In genomic region chr17:73832901-73833300, GRCm38 (mm10) we compare ENCODE assay signal across 21 mouse cellular contexts. TPM values are rescaled to one million over a fixed set of nuclear protein-coding genes. Genes with fewer than 3 reads are reported as not detected.
A peak's percentile ranks its signal among the peaks of the same experiment; 100 is the strongest.
DNase-seq lines count a peak whose midpoint lies in the region; ATAC-seq and TF ChIP-seq lines count a peak whose summit lies in the region.
"Had no signal": no experiment of that assay in that cellular context is flagged by ENCODE, and none has a peak within 500 bp of the region (broad histone marks: within the 10 kb centered on the region; RNA-seq: fewer than 3 reads in every experiment).

No protein-coding gene starts in this region.

- no peak for TF ChIP-seq POLR2A in lung, adult 2 months (IDR thresholded peaks at IDR 0.05; ENCODE audit: borderline replicate concordance, extremely low read depth, low read depth, low read length)

- no peaks in the 10 kb centered on the region for H3K9me3 ChIP-seq in heart, embryonic 11.5 days (replicated peaks; ENCODE audit: control insufficient read depth, low read length)
- H3K9me3 ChIP-seq: embryonic facial prominence, embryonic 10.5 days; forebrain, embryonic 15.5 days; heart, embryonic 15.5 days; hindbrain, embryonic 10.5 days; limb, embryonic 10.5 days; liver, embryonic 13.5 days; midbrain, embryonic 12.5 days; stomach, embryonic 15.5 days had no signal

- H3K4me2 ChIP-seq in heart, embryonic 11.5 days, result no peak overlapping the region
- H3K4me2 ChIP-seq: forebrain, embryonic 15.5 days; heart, embryonic 15.5 days; liver, embryonic 13.5 days; midbrain, embryonic 12.5 days; stomach, embryonic 15.5 days had no signal

- H3K4me3 ChIP-seq in layer of hippocampus, adult 2 months, result no peak overlapping the region
- H3K4me3 ChIP-seq in lung, adult 2 months (replicated peaks; ENCODE audit: extremely low read depth, low read depth, low read length), result no peak overlapping the region
- H3K4me3 ChIP-seq in heart, embryonic 11.5 days (ENCODE audit: low read depth, low read length), result no peak overlapping the region
- H3K4me3 ChIP-seq: embryonic facial prominence, embryonic 10.5 days; forebrain, embryonic 15.5 days; gastrocnemius, adult 2 months; heart, embryonic 15.5 days; hindbrain, embryonic 10.5 days; limb, embryonic 10.5 days; liver, embryonic 13.5 days; midbrain, embryonic 12.5 days; stomach, embryonic 15.5 days had no signal

- TF ChIP-seq CTCF in layer of hippocampus, adult 2 months (conservative IDR thresholded peaks at IDR 0.05), result no peak
- no peak for TF ChIP-seq CTCF in lung, adult 2 months (IDR thresholded peaks at IDR 0.05; ENCODE audit: insufficient read depth, low read length)

- 91% methylated on average over 1 of the region's 1 CpGs for WGBS in lung, adult 2 months
- 94% methylated on average over 1 of the region's 1 CpGs for WGBS in heart, embryonic 11.5 days (ENCODE audit: insufficient replicate concordance)

- DNase-seq in layer of hippocampus, adult 2 months (ENCODE audit: low spot score in 2 of 2), result no peak
- no peak for DNase-seq in layer of hippocampus, postnatal 10 days (ENCODE audit: low spot score in 2 of 2)
- peak; percentile 73 for DNase-seq in 3T3-L1 (ENCODE audit: low read depth, low spot score)
- DNase-seq in Muller cell, postnatal 12 days (ENCODE audit: inconsistent ontology term), result peak; percentile 32
- DNase-seq in cerebellum, postnatal 14 days, result peak; percentile 53 to 59
- no peak for DNase-seq in lung, adult 2 months
- DNase-seq: adrenal gland, postnatal 14 days; gastrocnemius, adult 2 months; kidney, adult 8-10 months; kidney, postnatal 25 days; liver, embryonic 13.5 days had no signal

- H3K27ac ChIP-seq in layer of hippocampus, adult 2 months, result peak overlapping the region; percentile 72
- H3K27ac ChIP-seq in heart, embryonic 11.5 days (ENCODE audit: low read depth, low read length), result no peak overlapping the region
- H3K27ac ChIP-seq: embryonic facial prominence, embryonic 10.5 days; forebrain, embryonic 15.5 days; gastrocnemius, adult 2 months; heart, embryonic 15.5 days; hindbrain, embryonic 10.5 days; limb, embryonic 10.5 days; liver, embryonic 13.5 days; midbrain, embryonic 12.5 days; stomach, embryonic 15.5 days had no signal

- no peaks in the 10 kb centered on the region for H3K27me3 ChIP-seq in heart, embryonic 11.5 days (ENCODE audit: control insufficient read depth, insufficient read depth, low read length)
- H3K27me3 ChIP-seq: forebrain, embryonic 15.5 days; heart, embryonic 15.5 days; liver, embryonic 13.5 days; midbrain, embryonic 12.5 days; stomach, embryonic 15.5 days had no signal

- H3K9ac ChIP-seq in heart, embryonic 11.5 days (ENCODE audit: low read depth, low read length), result no peak overlapping the region
- H3K9ac ChIP-seq: forebrain, embryonic 15.5 days; heart, embryonic 15.5 days; liver, embryonic 13.5 days; midbrain, embryonic 12.5 days; stomach, embryonic 15.5 days had no signal

- no peaks in the 10 kb centered on the region for H3K36me3 ChIP-seq in heart, embryonic 11.5 days (ENCODE audit: control insufficient read depth, insufficient read depth, low read length)
- H3K36me3 ChIP-seq: G1E; heart, embryonic 15.5 days; stomach, embryonic 15.5 days had no signal

- H3K4me1 ChIP-seq in lung, adult 2 months (ENCODE audit: control insufficient read depth, insufficient read depth, low read length), result no peaks in the 10 kb centered on the region
- H3K4me1 ChIP-seq in heart, embryonic 11.5 days (ENCODE audit: control insufficient read depth, insufficient read depth, low read length), result no peaks in the 10 kb centered on the region
- H3K4me1 ChIP-seq: embryonic facial prominence, embryonic 10.5 days; forebrain, embryonic 15.5 days; heart, embryonic 15.5 days; hindbrain, embryonic 10.5 days; limb, embryonic 10.5 days; liver, embryonic 13.5 days; midbrain, embryonic 12.5 days; stomach, embryonic 15.5 days had no signal

- ATAC-seq in heart, embryonic 11.5 days (replicated peaks; ENCODE audit: insufficient number of reproducible peaks, low FRiP score, low TSS enrichment), result no peak
- ATAC-seq: CD4-positive, CD25-positive, alpha-beta regulatory T cell, adult 4 months; forebrain, embryonic 15.5 days had no signal

RNA-seq across cellular contexts. Expression of gene Ehd3, which starts 29.0 kb away (rescaled TPM):
- 100 to 1,000 TPM; 147 to 150 TPM for total RNA-seq in layer of hippocampus, adult 2 months (2021)
- 10 to 100 TPM; 87.3 to 96.3 TPM for total RNA-seq in layer of hippocampus, postnatal 10 days (2021)
- 11.3 and 12.7 TPM in 2 replicates for polyA plus RNA-seq in lung, adult 2 months (2012; rRNA removed)
- 3.8 and 4.4 TPM in 2 replicates for polyA plus RNA-seq in heart, embryonic 11.5 days (2014; fragmentation: Nextera tagmentation; extraction: Ambion mirVana)

Comparison
In these comparisons a context has a peak if more than half of its experiments do, and no peak if none do; other contexts are left out.
1. DNase-seq: peak in 3T3-L1 (single experiment), Muller cell, postnatal 12 days (single experiment) and cerebellum, postnatal 14 days (2 of 2); none in layer of hippocampus, adult 2 months (0 of 2), layer of hippocampus, postnatal 10 days (0 of 2) and lung, adult 2 months (single experiment).